Mouse (Mus musculus) adrenal gland, postnatal 36 days (tissue): ENCODE data around the gene Evl. TPM values are rescaled to one million over a fixed set of nuclear protein-coding genes. Genes with fewer than 3 reads are reported as not detected.
"Not testable (repeated sequence)": the region's sequence is repeated elsewhere in the genome, so short reads cannot be mapped to it uniquely, and the experiment has no call there.

Experiments
- DNase-seq, 2 experiments: peaks; one replicate each; pipeline ENCODE4 v3.0.0; 2021; ENCODE audit warnings: mixed read lengths in 1 of 2
- long read RNA-seq, 2 experiments: library from polyadenylated mRNA; stranded (forward); transcript quantifications; one replicate each; pipeline ENCODE4 v2.0.0; 2021; ENCODE audit warnings: borderline sequencing depth in 2 of 2
- total RNA-seq, 2 experiments: library from RNA; stranded (reverse); gene quantifications; 2 replicates each; pipeline ENCODE4 v1.2.3; 2021

Evl gene
- 10 to 100 TPM; 48.8 to 49.6 TPM for total RNA-seq
- long read RNA-seq, experiment 1, transcript Evl-202 (13 exons, 2,121 nt): major isoform, 7 of 15 reads
- long read RNA-seq, experiment 1, partial matches to known transcripts: 3 of 15 reads
- long read RNA-seq, experiment 1, other reads (novel, unspliced or antisense): 2 of 15 reads
- long read RNA-seq, experiment 2, partial matches to known transcripts: 2 of 9 reads
- long read RNA-seq, experiment 2, other reads (novel, unspliced or antisense): 2 of 9 reads

- DNase-seq: peak; percentile 89 to 93
Measured at GRCm38 (mm10) chr12:108554120-108554841, at the start of gene Evl. TSS of gene Evl (plus strand) at chr12:108554720.

DNA sequence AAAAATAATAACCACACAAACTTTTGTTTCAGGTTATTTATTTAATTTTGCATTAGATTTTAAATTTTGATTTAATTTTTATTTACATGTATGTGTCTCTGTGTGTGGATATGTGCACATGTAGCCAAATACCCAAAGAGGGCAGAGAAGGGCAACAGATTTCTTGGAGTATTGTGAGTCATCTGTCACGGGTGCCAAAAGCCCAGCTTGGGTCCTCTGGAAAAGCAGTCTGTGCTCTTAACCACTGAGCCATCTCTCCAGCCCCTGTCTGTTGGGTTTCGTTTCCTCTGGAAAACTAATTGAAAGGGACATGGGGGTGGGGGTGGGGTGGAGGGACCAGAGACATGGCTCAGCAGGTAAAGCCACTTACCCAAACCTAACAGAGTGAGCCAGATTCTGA lies 48.7 kb upstream of the Evl start:
- no peak for DNase-seq

DNA sequence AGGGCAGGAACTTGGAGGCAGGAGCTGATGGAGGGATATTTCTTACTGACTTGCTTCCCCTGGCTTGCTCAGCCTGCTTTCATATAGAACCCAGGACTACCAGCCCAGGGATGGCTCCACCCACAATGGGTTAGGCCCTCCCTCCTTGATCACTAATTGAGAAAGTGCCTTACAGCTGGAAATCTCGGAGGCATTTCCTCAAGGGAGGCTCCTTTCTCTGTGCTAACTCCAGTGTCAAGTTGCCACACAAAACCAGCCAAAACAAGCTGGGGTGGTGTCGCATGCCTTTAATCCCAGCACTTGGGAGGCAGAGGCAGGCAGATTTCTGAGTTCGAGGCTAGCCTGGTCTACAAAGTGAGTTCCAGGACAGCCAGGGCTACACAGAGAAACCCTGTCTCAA lies 47.5 kb upstream of the Evl start:
- DNase-seq: not testable (repeated sequence)

GRCm38 (mm10) chr12:108510571-108510970 lies 43.9 kb upstream of the Evl start:
- no peak for DNase-seq

DNA sequence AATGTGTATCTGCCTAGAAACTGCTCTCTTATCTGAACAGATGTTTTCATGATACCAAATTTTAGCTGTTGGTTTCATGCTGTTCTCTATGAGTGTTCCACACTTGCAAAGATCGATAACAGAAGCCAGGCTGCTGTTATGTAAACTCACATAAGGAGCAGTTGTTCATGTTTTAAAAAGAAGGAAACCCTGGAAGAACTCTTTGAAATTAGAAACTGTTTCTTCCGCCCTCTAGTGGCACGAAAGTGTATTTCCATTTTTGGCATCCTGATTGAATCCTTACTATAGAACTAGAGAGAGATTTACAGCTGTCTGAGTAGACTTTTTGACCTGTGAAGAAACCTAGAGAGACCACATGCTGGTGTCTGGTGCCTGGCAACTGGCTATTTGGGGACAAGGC lies 43.5 kb upstream of the Evl start:
- no peak for DNase-seq

DNA sequence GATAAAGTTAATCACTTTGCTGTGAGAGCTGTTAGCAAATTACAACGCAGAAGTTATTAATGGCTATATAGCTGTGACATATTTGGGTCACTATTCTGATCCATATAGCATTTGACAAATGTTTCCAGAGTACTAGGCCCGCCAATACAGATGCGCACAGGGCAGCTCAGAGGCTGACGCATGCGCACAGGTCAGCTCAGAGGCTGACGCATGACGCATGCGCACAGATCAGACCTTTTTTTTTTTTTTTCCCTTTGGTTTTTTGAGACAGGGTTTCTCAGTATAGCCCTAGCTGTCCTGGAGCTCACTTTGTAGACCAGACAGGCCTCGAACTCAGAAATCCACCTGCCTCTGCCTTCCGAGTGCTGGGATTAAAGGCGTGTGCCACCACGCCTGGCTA lies 39.1 kb upstream of the Evl start:
- no peak for DNase-seq

- DNase-seq: peak in 1 of 2 experiments; percentile 21
Measured at GRCm38 (mm10) chr12:108519374-108519773, 35.1 kb upstream of the Evl start.

GRCm38 (mm10) chr12:108529214-108529613 lies 25.3 kb upstream of the Evl start:
- DNase-seq: peak in 1 of 2 experiments; percentile 35

- DNase-seq: no peak
Measured at GRCm38 (mm10) chr12:108534484-108534883, 20.0 kb upstream of the Evl start.

GRCm38 (mm10) chr12:108536461-108536860 lies 18.1 kb upstream of the Evl start:
- DNase-seq: no peak

DNA sequence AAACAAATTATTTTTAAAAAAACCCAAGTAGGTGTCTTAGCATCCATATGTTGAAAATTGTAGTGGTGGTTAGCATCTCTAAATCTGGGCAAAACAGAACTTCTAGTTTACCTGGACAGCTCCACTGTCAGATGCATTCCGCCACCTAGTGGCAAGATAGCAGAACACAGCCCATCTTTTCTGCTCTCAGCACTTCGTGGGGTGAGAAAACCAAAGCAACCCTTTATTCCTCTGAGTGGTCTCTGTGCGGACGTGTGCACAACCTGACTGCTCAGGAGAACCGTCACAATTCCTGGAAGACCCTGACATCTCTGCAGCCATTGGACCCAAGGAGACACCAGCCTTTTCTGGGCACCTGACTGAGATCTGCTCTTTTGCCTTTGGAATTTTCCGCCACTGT lies 13.4 kb upstream of the Evl start:
- peak; percentile 44 to 54 for DNase-seq

- peak; percentile 46 to 59 for DNase-seq
Measured at GRCm38 (mm10) chr12:108546508-108547153, 7.9 kb upstream of the Evl start.

DNA sequence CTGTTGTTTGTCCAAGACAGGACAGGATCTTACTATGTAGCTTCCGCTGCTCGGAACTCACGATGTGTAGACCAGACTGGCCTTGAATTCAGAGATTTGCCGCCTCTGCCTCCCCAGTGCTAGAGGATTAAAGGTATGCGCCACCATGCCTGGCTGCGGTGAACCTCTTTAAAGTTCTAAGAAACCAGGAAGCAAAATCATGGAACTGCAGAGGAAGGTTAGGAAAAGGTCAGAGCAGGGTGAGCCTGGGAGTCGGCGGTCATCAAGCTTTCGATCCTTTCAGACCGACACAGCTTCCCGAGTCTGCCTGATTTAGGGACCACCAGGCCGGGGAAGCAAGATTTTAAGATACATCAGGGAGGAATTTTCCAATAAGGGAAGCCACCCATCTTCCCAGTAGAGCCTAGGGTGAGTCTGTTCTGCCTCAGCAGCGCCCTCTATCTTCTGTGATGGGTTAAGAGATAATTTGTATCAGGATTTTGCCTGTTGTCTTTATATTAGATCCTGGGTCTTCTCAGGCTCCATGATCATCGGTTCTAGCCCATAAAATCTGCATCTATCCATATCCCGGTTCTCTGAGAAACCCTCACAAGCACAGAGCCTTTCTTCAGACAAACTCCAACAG lies 7.2 kb upstream of the Evl start:
- peak in 1 of 2 experiments; percentile 34 for DNase-seq

DNA sequence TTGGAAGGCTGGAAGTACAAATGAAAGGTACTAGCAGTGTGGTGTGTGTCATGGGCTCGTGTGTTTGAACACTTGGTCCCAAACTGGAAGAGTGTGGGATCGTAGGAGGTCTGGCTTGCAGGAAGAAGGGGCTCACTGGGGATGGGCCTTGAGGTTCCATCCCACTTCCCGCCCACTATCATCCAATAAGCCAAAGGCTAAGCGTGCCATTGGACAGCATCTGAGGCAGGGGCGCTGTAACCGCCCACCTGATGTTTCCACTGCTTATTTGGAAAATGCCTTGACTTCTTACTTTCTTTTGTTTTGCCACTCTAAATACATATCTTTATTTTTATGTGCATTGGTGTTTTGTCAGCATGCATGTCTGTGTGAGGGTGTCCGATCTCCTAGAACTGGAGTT lies 2.8 kb upstream of the Evl start:
- DNase-seq: no peak

DNA sequence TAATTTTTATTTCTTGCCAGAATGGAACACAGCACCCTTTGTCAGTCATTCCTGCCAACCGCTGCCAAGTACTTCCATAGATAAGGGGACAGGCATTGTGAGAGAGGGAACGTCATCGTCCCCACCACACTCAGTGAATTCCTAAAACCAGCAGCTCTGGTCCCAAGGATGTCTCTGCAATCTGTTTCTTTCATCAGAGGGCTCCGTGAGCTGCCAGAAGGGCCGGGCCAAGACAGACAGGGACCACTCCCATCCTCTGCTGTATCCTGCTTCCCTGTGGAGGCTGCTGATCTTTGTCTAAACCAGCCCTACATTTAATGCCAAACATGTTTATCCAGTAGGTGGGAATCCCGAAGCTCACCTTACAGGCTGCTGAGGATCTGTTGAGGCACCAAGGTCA lies 1.4 kb upstream of the Evl start:
- DNase-seq: no peak

GRCm38 (mm10) chr12:108554861-108555556 lies 489 bp downstream of the Evl start:
- DNase-seq: peak; percentile 34 to 69

GRCm38 (mm10) chr12:108558194-108558593 lies 3.7 kb downstream of the Evl start:
- no peak for DNase-seq

DNA sequence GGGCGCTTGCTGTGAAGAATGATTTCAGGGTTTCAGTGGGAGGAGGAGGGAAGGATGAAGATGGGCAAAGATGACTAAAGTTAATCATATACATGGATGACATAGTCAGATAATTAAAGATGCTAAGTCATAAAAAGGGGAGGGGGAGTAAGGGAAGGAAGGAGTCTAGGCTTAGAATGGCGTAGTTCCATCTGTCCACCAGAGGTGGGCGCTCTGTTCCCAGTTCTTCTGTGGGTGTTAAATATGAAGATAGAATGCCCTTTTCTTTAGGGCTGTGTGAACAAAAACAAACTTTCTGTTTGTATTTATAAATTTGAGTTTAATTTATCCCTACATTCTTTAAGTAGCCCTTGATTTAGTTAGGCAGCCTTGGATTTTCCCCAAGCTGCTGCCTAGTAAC lies 8.7 kb downstream of the Evl start:
- DNase-seq: peak in 1 of 2 experiments; percentile 21

DNA sequence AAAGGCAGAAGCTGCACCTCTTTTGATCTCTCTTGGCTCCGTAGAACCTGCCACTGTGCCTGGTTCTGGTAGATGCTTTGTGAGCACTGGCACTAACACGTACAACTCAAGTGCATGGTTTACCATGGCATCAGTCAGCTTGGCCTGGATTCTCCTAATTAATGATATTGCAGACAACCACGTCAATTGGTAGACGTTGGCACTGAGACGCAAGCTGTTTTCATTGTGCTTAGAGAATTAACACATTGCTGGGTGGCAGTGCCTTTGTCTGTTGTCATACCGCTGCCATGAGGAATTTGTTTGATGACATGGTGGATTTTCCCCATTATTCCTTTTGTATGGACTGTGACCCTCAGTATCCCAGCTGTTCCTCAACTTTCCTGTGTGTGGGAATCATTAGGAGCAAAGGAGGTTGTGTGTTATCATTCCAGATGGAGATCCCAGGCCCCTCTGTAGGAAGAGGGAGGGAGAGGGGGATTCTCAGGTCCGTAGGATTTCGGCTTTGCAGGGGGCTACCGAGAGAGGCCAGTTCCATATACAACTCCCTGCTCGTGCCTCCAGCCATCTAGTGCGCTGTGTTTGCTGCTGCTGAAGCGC lies 10.5 kb downstream of the Evl start:
- DNase-seq: no peak

DNA sequence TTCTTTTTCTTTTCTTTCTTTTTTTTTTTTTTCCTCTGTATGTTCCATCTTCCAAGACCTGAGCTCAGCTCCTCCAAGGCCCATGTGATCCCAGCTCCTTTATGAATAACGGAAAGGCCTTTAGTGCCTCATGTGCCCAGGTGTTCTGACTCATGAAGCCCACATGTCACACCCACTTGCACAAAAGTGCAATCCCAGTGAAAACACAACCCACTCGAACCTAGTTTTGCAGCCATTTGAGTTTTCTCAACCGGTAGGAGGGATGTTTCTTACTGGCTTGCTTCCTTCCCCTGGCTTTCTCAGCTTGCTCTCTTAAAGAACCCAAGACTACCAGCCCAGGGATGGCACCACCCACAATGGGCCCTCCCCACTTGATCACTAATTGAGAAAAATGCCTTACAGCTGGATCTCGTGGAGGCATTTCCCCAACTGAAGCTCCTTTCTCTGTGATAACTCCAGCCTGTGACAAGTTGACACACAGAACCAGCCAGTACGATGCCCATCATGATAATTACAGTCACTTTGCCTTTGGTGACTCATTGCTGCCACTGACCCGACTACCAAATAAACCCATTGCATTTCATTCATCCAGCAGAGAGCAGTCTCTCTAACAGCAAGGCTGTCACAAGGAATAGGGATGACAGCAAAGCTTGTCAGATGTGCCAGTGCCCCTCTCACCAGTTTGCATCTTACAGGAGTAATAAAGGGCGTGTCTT lies 24.8 kb downstream of the Evl start:
- DNase-seq: peak; percentile 12 to 29

DNA sequence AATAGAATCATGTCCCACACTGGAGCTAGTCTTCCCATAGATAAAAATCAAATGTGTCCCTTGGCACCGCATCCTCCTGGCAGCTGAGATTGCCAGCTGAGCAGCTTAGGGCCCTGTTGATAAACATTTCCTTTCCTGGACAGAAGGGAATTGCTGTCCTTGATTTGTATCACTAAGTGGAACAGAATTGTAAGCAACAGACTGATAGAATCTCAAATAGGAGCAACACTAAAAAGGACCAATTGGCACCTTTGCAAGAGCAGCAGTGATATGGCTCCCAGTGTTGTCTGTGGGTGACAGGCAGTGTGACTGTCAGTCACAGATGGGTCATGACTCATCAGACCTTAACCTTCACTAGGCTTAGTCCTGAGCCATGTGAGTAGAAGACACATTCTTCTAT lies 29.3 kb downstream of the Evl start:
- peak; percentile 33 to 38 for DNase-seq
